Mouse (Mus musculus) cortical plate, adult 2 months (tissue): ENCODE measurements around the gene Ptgis.

Source experiments
- CTCF ChIP-seq: fragments of 200-500 bp; IDR thresholded peaks from 2 replicates; pipeline ENCODE4 v1.5.1; 2011; ENCODE audit warnings: mild to moderate bottlenecking, control low read depth, low read length; ENCODE audit not compliant: insufficient read depth; ENCODE audit errors: extremely low read depth
- POLR2A ChIP-seq: fragments of 200-500 bp; IDR thresholded peaks from 2 replicates; pipeline ENCODE4 v1.6.1; 2011; ENCODE audit warnings: mild to moderate bottlenecking, low read length, control low read depth; ENCODE audit not compliant: insufficient read depth; ENCODE audit errors: extremely low read depth

GRCm38 (mm10) chr2:167212089-167212488, 28.3 kb downstream of the Ptgis start:
- TF ChIP-seq POLR2A: no peak
- TF ChIP-seq CTCF: no peak
